Mouse (Mus musculus): ENCODE results near the gene Rad51d.

- TF ChIP-seq GATA1 (IDR thresholded peaks at IDR 0.05; ENCODE audit: borderline replicate concordance, low read length), result no peak
- no peak for TF ChIP-seq FLI1 (IDR thresholded peaks at IDR 0.05; ENCODE audit: low read length)
These were observed 22.5 kb downstream of the Rad51d start for GRCm38 (mm10) chr11:82867956-82868355.
